ENCODE assay signal across 8 mouse cellular contexts in genomic region chr3:157947383-157948280, GRCm38 (mm10). TPM values are rescaled to one million over a fixed set of nuclear protein-coding genes. Genes with fewer than 3 reads are reported as not detected.
A peak's percentile ranks its signal among the peaks of the same experiment; 100 is the strongest.
DNase-seq lines count a peak whose midpoint lies in the region; ATAC-seq and TF ChIP-seq lines count a peak whose summit lies in the region.

No protein-coding gene starts in this region.

- no peaks in the 10 kb centered on the region for H3K27me3 ChIP-seq in ES-Bruce4 (ENCODE audit: control insufficient read depth, insufficient read depth, low read length, poor library complexity, severe bottlenecking)
- H3K27me3 ChIP-seq in kidney, embryonic 14.5 days (ENCODE audit: control insufficient read depth, insufficient read depth, low read length): no peaks in the 10 kb centered on the region
- no peaks in the 10 kb centered on the region for H3K27me3 ChIP-seq in lung, embryonic 14.5 days (ENCODE audit: insufficient read depth, low read length)
- H3K27me3 ChIP-seq in neural tube, embryonic 13.5 days: peaks cover 1% of the 10 kb centered on the region; the same call in 1 of the 2 replicates

- TF ChIP-seq CTCF in ES-Bruce4 (IDR thresholded peaks at IDR 0.05; ENCODE audit: low read depth, low read length): no peak
- TF ChIP-seq CTCF in cortical plate, adult 2 months (IDR thresholded peaks at IDR 0.05; ENCODE audit: extremely low read depth, insufficient read depth, low read length): no peak
- TF ChIP-seq CTCF in lung, embryonic 14.5 days (IDR thresholded peaks at IDR 0.05; ENCODE audit: low read depth): no peak

- no peak for TF ChIP-seq EP300 in ES-Bruce4 (IDR thresholded peaks at IDR 0.05; ENCODE audit: insufficient read depth, low read depth, low read length)

- DNase-seq in 416B (ENCODE audit: low read depth): peak; percentile 19
- peak; percentile 17 for DNase-seq in lung, embryonic 14.5 days
- no peak for DNase-seq in urinary bladder, postnatal 10 days (ENCODE audit: low spot score)

- H3K27ac ChIP-seq in ES-Bruce4 (ENCODE audit: insufficient read depth, low read length): no peak overlapping the region
- peak overlapping the region; percentile 5; the same call in 1 of the 2 replicates for H3K27ac ChIP-seq in cortical plate, adult 2 months (ENCODE audit: insufficient read depth, low read length)
- H3K27ac ChIP-seq in kidney, embryonic 14.5 days (ENCODE audit: low read depth, low read length): peak overlapping the region; percentile 97
- peak overlapping the region; percentile 98 for H3K27ac ChIP-seq in lung, embryonic 14.5 days (ENCODE audit: low read depth)
- H3K27ac ChIP-seq in neural tube, embryonic 13.5 days (replicated peaks): peak overlapping the region; percentile 95

- H3K4me2 ChIP-seq in kidney, embryonic 14.5 days (replicated peaks; ENCODE audit: low read depth, low read length): peak overlapping the region; percentile 70
- H3K4me2 ChIP-seq in lung, embryonic 14.5 days: peak overlapping the region; percentile 94
- peak overlapping the region; percentile 97 for H3K4me2 ChIP-seq in neural tube, embryonic 13.5 days

- no peaks in the 10 kb centered on the region for H3K9me3 ChIP-seq in ES-Bruce4 (replicated peaks; ENCODE audit: control insufficient read depth, insufficient read depth, low read length, poor library complexity, severe bottlenecking)
- no peaks in the 10 kb centered on the region for H3K9me3 ChIP-seq in kidney, embryonic 14.5 days (ENCODE audit: control insufficient read depth, low read length)
- H3K9me3 ChIP-seq in lung, embryonic 14.5 days (ENCODE audit: low read depth, low read length): no peaks in the 10 kb centered on the region
- no peaks in the 10 kb centered on the region for H3K9me3 ChIP-seq in neural tube, embryonic 13.5 days

- no peak for TF ChIP-seq POLR2A in ES-Bruce4 (IDR thresholded peaks at IDR 0.05; ENCODE audit: insufficient read depth, low read length)
- TF ChIP-seq POLR2A in cortical plate, adult 2 months (IDR thresholded peaks at IDR 0.05; ENCODE audit: extremely low read depth, insufficient read depth, low read length): no peak

- peak overlapping the region; percentile 95 for H3K9ac ChIP-seq in ES-Bruce4 (ENCODE audit: low read depth, poor library complexity, severe bottlenecking)
- peak overlapping the region; percentile 88 for H3K9ac ChIP-seq in kidney, embryonic 14.5 days (ENCODE audit: low read depth, low read length)
- peak overlapping the region; percentile 87 for H3K9ac ChIP-seq in lung, embryonic 14.5 days
- peak overlapping the region; percentile 97 for H3K9ac ChIP-seq in neural tube, embryonic 13.5 days

- WGBS in kidney, embryonic 14.5 days: under 1% methylated on average over 86 of the region's 93 CpGs
- under 1% methylated on average over 92 of the region's 93 CpGs for WGBS in lung, embryonic 14.5 days
- WGBS in neural tube, embryonic 13.5 days: under 1% methylated on average over 92 of the region's 93 CpGs

- peaks cover 6% of the 10 kb centered on the region; the same call in 1 of the 2 replicates for H3K36me3 ChIP-seq in ES-Bruce4 (ENCODE audit: control insufficient read depth, insufficient read depth, low read length, poor library complexity, severe bottlenecking)
- H3K36me3 ChIP-seq in kidney, embryonic 14.5 days (ENCODE audit: control insufficient read depth, insufficient read depth, low read length): no peaks in the 10 kb centered on the region
- no peaks in the 10 kb centered on the region for H3K36me3 ChIP-seq in lung, embryonic 14.5 days (ENCODE audit: insufficient read depth)
- no peaks in the 10 kb centered on the region for H3K36me3 ChIP-seq in neural tube, embryonic 13.5 days

- no peaks in the 10 kb centered on the region for H3K4me1 ChIP-seq in ES-Bruce4 (ENCODE audit: control insufficient read depth, insufficient read depth, low read length)
- no peaks in the 10 kb centered on the region for H3K4me1 ChIP-seq in cortical plate, adult 2 months (ENCODE audit: control insufficient read depth, insufficient read depth, low read length)
- H3K4me1 ChIP-seq in kidney, embryonic 14.5 days (ENCODE audit: control insufficient read depth, insufficient read depth, low read length): peaks cover 7% of the 10 kb centered on the region; the same call in 1 of the 2 replicates
- H3K4me1 ChIP-seq in lung, embryonic 14.5 days (ENCODE audit: insufficient read depth): no peaks in the 10 kb centered on the region
- H3K4me1 ChIP-seq in neural tube, embryonic 13.5 days (replicated peaks): peaks cover 32% of the 10 kb centered on the region

- peak; percentile 22 for ATAC-seq in granulocyte monocyte progenitor cell, adult 5-6 weeks (replicated peaks; ENCODE audit: poor library complexity, severe bottlenecking)
- ATAC-seq in kidney, embryonic 14.5 days (ENCODE audit: low FRiP score, low TSS enrichment): peak; percentile 78
- ATAC-seq in lung, embryonic 14.5 days (ENCODE audit: insufficient read depth): peak; percentile 68
- ATAC-seq in neural tube, embryonic 13.5 days (ENCODE audit: low read depth): peak; percentile 76

- H3K4me3 ChIP-seq in ES-Bruce4 (ENCODE audit: low read depth, low read length): peak overlapping the region; percentile 94
- H3K4me3 ChIP-seq in cortical plate, adult 2 months (ENCODE audit: insufficient read depth, low read length): peak overlapping the region; percentile 64
- peak overlapping the region; percentile 95 for H3K4me3 ChIP-seq in kidney, embryonic 14.5 days (ENCODE audit: low read length)
- H3K4me3 ChIP-seq in lung, embryonic 14.5 days (ENCODE audit: low read depth, low read length): peak overlapping the region; percentile 89
- H3K4me3 ChIP-seq in neural tube, embryonic 13.5 days: peak overlapping the region; percentile 100

RNA-seq across cellular contexts. Expression of gene Ankrd13c, which starts 0.6 kb away (rescaled TPM):
- polyA plus RNA-seq in ES-Bruce4 (2011; ENCODE audit: insufficient read depth, insufficient read length, low read depth, missing spikeins): 71.7 and 77.1 TPM in 2 replicates
- 48.6 and 50.7 TPM in 2 replicates for polyA plus RNA-seq in cortical plate, adult 2 months (2012; rRNA removed)
- 39.3 and 39.8 TPM in 2 replicates for total RNA-seq in granulocyte monocyte progenitor cell, adult 5-6 weeks (2014; fragmentation: Nextera tagmentation)
- 27.0 and 49.1 TPM in 2 replicates for total RNA-seq in granulocyte monocyte progenitor cell, adult 5-6 weeks (2017)
- polyA plus RNA-seq in kidney, embryonic 14.5 days (2014; fragmentation: Nextera tagmentation; extraction: Ambion mirVana): 21.7 and 26.4 TPM in 2 replicates
- polyA plus RNA-seq in lung, embryonic 14.5 days (2014; fragmentation: Nextera tagmentation; extraction: Ambion mirVana): 23.7 and 24.3 TPM in 2 replicates
- polyA plus RNA-seq in neural tube, embryonic 13.5 days (2015; fragmentation: Nextera tagmentation; extraction: Ambion mirVana): 23.1 and 25.0 TPM in 2 replicates

RNA-seq across cellular contexts. Expression of gene Cth, which starts 22.8 kb away (rescaled TPM):
- 46.3 and 52.8 TPM in 2 replicates for polyA plus RNA-seq in ES-Bruce4 (2011; ENCODE audit: insufficient read depth, insufficient read length, low read depth, missing spikeins)
- polyA plus RNA-seq in cortical plate, adult 2 months (2012; rRNA removed): 6.7 and 7.2 TPM in 2 replicates
- total RNA-seq in granulocyte monocyte progenitor cell, adult 5-6 weeks (2014; fragmentation: Nextera tagmentation): 3.5 TPM in 1 of 2 replicates, not detected in the other
- 0.43 TPM in 1 of 2 replicates, not detected in the other for total RNA-seq in granulocyte monocyte progenitor cell, adult 5-6 weeks (2017)
- polyA plus RNA-seq in kidney, embryonic 14.5 days (2014; fragmentation: Nextera tagmentation; extraction: Ambion mirVana): 32.6 and 33.8 TPM in 2 replicates
- 10.5 and 11.3 TPM in 2 replicates for polyA plus RNA-seq in lung, embryonic 14.5 days (2014; fragmentation: Nextera tagmentation; extraction: Ambion mirVana)
- polyA plus RNA-seq in neural tube, embryonic 13.5 days (2015; fragmentation: Nextera tagmentation; extraction: Ambion mirVana): 2.2 and 2.9 TPM in 2 replicates

Comparison
In these comparisons a context has a peak if more than half of its experiments do, and no peak if none do; other contexts are left out.
1. ATAC-seq: peak in every context shown above with its lines; median percentile 78 in kidney, embryonic 14.5 days; 76 in neural tube, embryonic 13.5 days; 68 in lung, embryonic 14.5 days; 22 in granulocyte monocyte progenitor cell, adult 5-6 weeks.